Mouse (Mus musculus): ENCODE measurements around the gene Syngr1. TPM values are rescaled to one million over a fixed set of nuclear protein-coding genes. Genes with fewer than 3 reads are reported as not detected.

The Syngr1 gene
- polyA plus RNA-seq, 1 experiment from 2014 or later = 8.1 TPM

- Histone ChIP-seq H3K4me1 (no peaks in the 10 kb centered on the region), H3K4me3 (no peak overlapping the region), H3K27ac (no peak overlapping the region), H3K9ac (no peak overlapping the region), H3K9me3 (no peaks in the 10 kb centered on the region), H3K27me3 (no peaks in the 10 kb centered on the region), H3K36me3 (peaks cover 12% of the 10 kb centered on the region), H3K4me2 (replicated peaks) (no peak overlapping the region)
- ATAC-seq (ENCODE audit: insufficient number of reproducible peaks, insufficient read depth, low FRiP score, low TSS enrichment) = no peak
- WGBS = 77% methylated on average over 7 of the region's 7 CpGs
Observed at GRCm38 (mm10) chr15:80072579-80073255, 18.4 kb upstream of the Syngr1 start.

DNA sequence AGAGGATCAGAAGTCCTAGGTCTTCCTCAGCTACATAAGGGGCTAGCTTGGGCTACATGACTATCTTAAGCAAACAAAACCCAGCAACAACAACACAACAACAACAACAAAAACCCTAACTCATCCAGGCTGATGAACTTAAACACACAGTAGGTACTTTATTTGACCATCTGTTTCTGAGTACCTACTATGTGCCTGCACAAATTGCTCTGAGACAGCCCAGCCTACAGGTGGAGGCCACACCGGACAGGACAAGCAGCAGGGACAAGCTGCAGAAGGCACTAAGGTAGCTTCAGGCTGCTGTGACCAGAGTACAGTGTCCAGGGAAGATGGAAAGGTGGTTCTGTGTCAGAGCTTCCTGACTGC, 17.9 kb upstream of the Syngr1 start:
- no peak for ATAC-seq (ENCODE audit: insufficient number of reproducible peaks, insufficient read depth, low FRiP score, low TSS enrichment)
- Histone ChIP-seq H3K27me3 (no peaks in the 10 kb centered on the region), H3K36me3 (peaks cover 18% of the 10 kb centered on the region), H3K9ac (no peak overlapping the region), H3K27ac (no peak overlapping the region), H3K4me1 (no peaks in the 10 kb centered on the region), H3K9me3 (no peaks in the 10 kb centered on the region), H3K4me3 (no peak overlapping the region), H3K4me2 (replicated peaks) (no peak overlapping the region)
- 86% methylated on average over 1 of the region's 1 CpGs for WGBS

DNA sequence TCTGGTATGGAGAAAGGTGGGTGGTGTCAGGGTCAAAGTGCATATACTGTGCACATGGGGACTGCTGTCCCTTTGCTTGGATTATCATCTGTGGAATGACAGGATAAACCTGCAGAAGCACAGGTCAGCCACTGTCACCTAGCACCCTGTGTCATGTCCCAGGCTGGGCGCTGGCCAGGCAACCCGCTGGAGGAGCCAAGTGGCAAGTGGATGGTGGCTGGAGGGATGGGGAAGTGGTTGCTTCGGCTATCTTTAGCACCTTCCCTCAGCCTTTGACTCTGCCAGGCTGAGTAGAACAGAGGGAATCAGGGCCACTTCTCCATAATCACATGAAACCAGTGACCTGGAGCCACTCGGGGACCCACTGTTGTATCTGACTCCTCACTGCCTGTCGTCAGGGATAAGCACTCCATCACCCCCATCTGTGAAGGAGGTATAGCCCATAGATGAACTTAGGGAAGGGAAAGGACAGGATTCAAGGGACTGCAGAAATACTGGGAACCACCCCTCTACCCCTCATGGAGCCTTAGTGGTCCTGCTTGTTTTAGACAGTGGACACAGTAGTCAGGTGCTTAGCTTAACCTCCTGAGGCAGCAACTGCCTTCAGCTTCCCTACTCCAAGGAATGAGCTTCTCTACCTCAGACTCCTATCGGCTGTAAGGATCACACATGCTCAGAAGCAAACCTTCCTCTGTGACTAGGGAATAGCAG, 16.3 kb upstream of the Syngr1 start:
- Histone ChIP-seq H3K27ac (no peak overlapping the region), H3K9me3 (no peaks in the 10 kb centered on the region), H3K36me3 (peaks cover 33% of the 10 kb centered on the region), H3K4me3 (no peak overlapping the region), H3K4me1 (peaks cover 3% of the 10 kb centered on the region; the same call in 1 of the 2 replicates), H3K4me2 (replicated peaks) (no peak overlapping the region), H3K27me3 (no peaks in the 10 kb centered on the region), H3K9ac (no peak overlapping the region)
- no peak for ATAC-seq (ENCODE audit: insufficient number of reproducible peaks, insufficient read depth, low FRiP score, low TSS enrichment)
- WGBS = 71% methylated on average over 6 of the region's 6 CpGs

- Histone ChIP-seq H3K27ac (no peak overlapping the region), H3K9me3 (no peaks in the 10 kb centered on the region), H3K36me3 (peaks cover 39% of the 10 kb centered on the region), H3K27me3 (no peaks in the 10 kb centered on the region), H3K4me2 (replicated peaks) (no peak overlapping the region), H3K4me1 (peaks cover 9% of the 10 kb centered on the region; the same call in 1 of the 2 replicates), H3K4me3 (no peak overlapping the region), H3K9ac (no peak overlapping the region)
- no peak for ATAC-seq (ENCODE audit: insufficient number of reproducible peaks, insufficient read depth, low FRiP score, low TSS enrichment)
- WGBS = 53% methylated on average over 3 of the region's 3 CpGs
Observed at GRCm38 (mm10) chr15:80075374-80075694, 15.8 kb upstream of the Syngr1 start.

DNA sequence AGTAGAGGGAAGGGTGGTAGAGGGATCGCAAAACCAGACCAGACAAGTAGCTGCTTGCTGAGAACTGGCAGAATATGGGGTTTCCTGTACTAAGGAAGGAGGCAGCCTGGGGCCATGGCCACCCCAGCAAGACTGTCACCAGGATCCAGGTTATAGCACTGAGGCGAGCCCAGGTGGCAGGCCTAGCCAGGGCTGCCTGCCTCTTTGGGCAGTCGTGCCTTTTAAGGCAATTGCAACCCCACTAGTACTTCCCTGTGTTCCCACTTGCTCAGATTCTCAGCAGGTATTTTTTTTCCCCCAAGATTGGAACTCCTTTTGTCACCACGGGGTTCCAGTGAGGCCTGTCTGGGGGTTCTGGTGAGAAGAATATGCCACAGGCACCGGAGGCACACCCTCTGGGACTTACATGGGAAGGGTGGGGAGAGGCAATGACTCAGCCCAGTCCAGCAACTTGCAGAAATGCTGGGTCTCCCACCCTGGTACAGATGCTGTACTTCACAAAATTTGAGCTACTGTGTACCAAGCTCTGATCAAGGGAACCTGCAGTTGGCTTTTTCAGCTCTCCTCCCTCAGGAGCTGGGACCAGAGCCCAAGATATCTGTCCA, 15.3 kb upstream of the Syngr1 start:
- 32% methylated on average over 5 of the region's 5 CpGs for WGBS
- Histone ChIP-seq H3K27me3 (no peaks in the 10 kb centered on the region), H3K27ac (peak overlapping the region; percentile 47; the same call in 1 of the 2 replicates), H3K4me3 (no peak overlapping the region), H3K36me3 (peaks cover 44% of the 10 kb centered on the region), H3K9me3 (no peaks in the 10 kb centered on the region), H3K9ac (0 out of 2 replicates have a peak overlapping the region, but pooled peaks have one; percentile 5), H3K4me2 (replicated peaks) (no peak overlapping the region), H3K4me1 (peaks cover 13% of the 10 kb centered on the region)
- ATAC-seq (ENCODE audit: insufficient number of reproducible peaks, insufficient read depth, low FRiP score, low TSS enrichment) = no peak

DNA sequence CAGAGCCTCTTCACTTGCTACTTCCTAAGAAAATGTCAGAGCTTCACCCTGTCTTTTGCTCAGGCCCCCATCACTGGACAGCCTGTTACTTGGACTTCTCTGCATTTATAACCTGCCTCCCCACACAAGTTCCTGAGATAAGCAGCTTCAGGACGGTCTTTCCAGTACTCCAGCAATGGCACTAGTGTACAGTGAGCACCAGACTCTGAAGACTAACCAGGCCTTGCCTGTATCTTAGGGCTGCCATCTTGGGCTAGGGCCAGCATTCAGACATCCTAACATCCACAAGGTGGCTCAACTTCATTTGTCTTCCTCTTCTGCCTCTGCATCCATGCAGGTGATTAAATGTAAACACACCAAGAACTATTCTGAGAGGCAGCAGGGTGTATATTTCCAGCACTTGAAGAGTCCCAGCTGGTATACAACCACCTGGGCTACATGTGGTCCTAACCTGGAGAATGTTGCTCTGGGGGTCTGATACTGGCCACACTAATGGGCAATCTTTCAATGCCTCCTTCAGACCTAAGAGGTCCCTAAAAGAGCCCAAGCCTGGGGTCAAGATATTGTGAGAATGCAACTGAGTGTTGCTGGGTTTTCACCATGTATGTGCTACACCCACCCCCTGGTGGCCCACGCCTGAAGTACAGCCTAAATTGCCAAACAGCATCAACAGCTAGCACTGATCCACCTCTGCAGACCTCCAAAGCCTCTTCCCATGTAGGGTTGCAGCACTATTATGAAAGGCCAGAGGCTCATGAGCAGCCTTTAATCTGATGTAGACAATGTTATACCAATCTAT, 14.6 kb upstream of the Syngr1 start:
- peaks cover 51% of the 10 kb centered on the region for H3K36me3 ChIP-seq
- no peak overlapping the region for H3K4me3 ChIP-seq
- H3K9me3 ChIP-seq = no peaks in the 10 kb centered on the region
- no peak overlapping the region for H3K4me2 ChIP-seq (replicated peaks)
- H3K27me3 ChIP-seq = no peaks in the 10 kb centered on the region
- no peak for ATAC-seq (ENCODE audit: insufficient number of reproducible peaks, insufficient read depth, low FRiP score, low TSS enrichment)
- H3K9ac ChIP-seq = 0 out of 2 replicates have a peak overlapping the region, but pooled peaks have one; percentile 5
- peak overlapping the region; percentile 47; the same call in 1 of the 2 replicates for H3K27ac ChIP-seq
- H3K4me1 ChIP-seq = peaks cover 20% of the 10 kb centered on the region
- WGBS = 8% methylated on average over 2 of the region's 2 CpGs

- peaks cover 57% of the 10 kb centered on the region for H3K36me3 ChIP-seq
- ATAC-seq (ENCODE audit: insufficient number of reproducible peaks, insufficient read depth, low FRiP score, low TSS enrichment) = no peak
- H3K9ac ChIP-seq = no peak overlapping the region
- H3K27ac ChIP-seq = no peak overlapping the region
- H3K4me1 ChIP-seq = peaks cover 26% of the 10 kb centered on the region
- no peaks in the 10 kb centered on the region for H3K27me3 ChIP-seq
- H3K4me2 ChIP-seq (replicated peaks) = no peak overlapping the region
- no peak overlapping the region for H3K4me3 ChIP-seq
- 74% methylated on average over 11 of the region's 11 CpGs for WGBS
- no peaks in the 10 kb centered on the region for H3K9me3 ChIP-seq
Observed at GRCm38 (mm10) chr15:80078058-80078814, 12.9 kb upstream of the Syngr1 start.

GRCm38 (mm10) chr15:80079129-80079668, 11.9 kb upstream of the Syngr1 start:
- H3K4me3 ChIP-seq = no peak overlapping the region
- H3K27me3 ChIP-seq = no peaks in the 10 kb centered on the region
- H3K9me3 ChIP-seq = no peaks in the 10 kb centered on the region
- 90% methylated on average over 5 of the region's 5 CpGs for WGBS
- ATAC-seq (ENCODE audit: insufficient number of reproducible peaks, insufficient read depth, low FRiP score, low TSS enrichment) = no peak
- H3K4me1 ChIP-seq = peaks cover 26% of the 10 kb centered on the region
- peaks cover 57% of the 10 kb centered on the region for H3K36me3 ChIP-seq
- no peak overlapping the region for H3K9ac ChIP-seq
- no peak overlapping the region for H3K4me2 ChIP-seq (replicated peaks)
- no peak overlapping the region for H3K27ac ChIP-seq

GRCm38 (mm10) chr15:80079954-80080353, 11.2 kb upstream of the Syngr1 start:
- no peak overlapping the region for H3K9ac ChIP-seq
- H3K4me2 ChIP-seq (replicated peaks) = no peak overlapping the region; the same call in 1 of the 2 replicates
- H3K36me3 ChIP-seq = peaks cover 57% of the 10 kb centered on the region

DNA sequence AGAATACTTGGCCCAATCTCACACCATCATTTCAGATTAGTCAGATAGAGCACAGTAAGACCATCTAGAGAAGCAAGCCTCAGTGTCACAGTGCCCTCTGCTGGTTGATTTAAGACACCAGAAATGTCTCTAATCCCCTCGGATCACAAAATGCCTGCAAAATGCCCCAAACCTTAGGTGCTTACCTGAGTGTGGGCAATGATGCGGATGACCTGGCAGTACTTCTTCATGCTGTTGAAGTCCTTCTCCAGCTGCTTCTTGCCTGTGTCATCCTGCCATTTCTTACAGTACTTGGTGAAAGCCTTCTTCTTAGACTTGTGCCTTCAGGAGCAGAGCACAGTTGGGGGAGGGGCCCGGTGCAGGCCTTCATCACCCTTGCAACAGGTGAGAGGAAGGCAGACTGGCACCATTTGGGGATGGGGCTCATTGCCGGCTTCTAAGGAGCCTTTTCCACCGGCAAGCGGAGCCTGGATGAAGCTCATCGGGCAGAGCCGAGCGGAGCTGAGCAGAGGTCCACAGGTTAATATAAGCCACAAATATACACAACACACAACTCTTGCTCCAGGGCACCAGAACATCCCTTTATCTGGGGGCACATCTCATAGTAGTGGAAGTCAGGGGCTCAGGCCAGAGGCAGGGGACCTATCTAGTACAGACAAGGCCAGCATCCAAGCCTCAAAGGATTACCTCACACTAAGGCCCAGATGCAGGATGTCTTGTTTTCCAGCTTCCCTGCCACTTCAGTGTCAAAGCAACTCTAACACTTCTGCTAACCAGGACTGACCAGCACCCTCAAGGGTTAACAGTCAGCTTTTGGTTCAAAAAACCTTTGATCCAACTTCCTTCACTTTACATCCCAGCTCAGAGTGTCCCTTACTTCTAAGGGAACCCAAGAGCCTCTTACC, 10.2 kb upstream of the Syngr1 start:
- no peak for ATAC-seq (ENCODE audit: insufficient number of reproducible peaks, insufficient read depth, low FRiP score, low TSS enrichment)
- no peaks in the 10 kb centered on the region for H3K9me3 ChIP-seq
- H3K9ac ChIP-seq = peak overlapping the region; percentile 95
- H3K4me2 ChIP-seq (replicated peaks) = peak overlapping the region; percentile 71
- peak overlapping the region; percentile 30; the same call in 1 of the 2 replicates for H3K27ac ChIP-seq
- H3K4me1 ChIP-seq = peaks cover 26% of the 10 kb centered on the region
- no peaks in the 10 kb centered on the region for H3K27me3 ChIP-seq
- H3K36me3 ChIP-seq = peaks cover 57% of the 10 kb centered on the region
- H3K4me3 ChIP-seq = peak overlapping the region; percentile 92
- 58% methylated on average over 9 of the region's 9 CpGs for WGBS

More at GRCm38 (mm10) chr15:80079954-80080353, 11.2 kb upstream of the Syngr1 start:
- Histone ChIP-seq H3K27me3 (no peaks in the 10 kb centered on the region), H3K4me1 (peaks cover 26% of the 10 kb centered on the region), H3K9me3 (no peaks in the 10 kb centered on the region), H3K4me3 (0 out of 2 replicates have a peak overlapping the region, but pooled peaks have one; percentile 7), H3K27ac (no peak overlapping the region)
- WGBS = 73% methylated on average over 3 of the region's 3 CpGs
- ATAC-seq (ENCODE audit: insufficient number of reproducible peaks, insufficient read depth, low FRiP score, low TSS enrichment) = no peak
